Mouse (Mus musculus): ENCODE results near the gene Bbof1.

Bbof1 gene

GRCm38 (mm10) chr12:84400068-84400467 lies 8.8 kb upstream of the Bbof1 start:
- DNase-seq (ENCODE audit: low spot score), result no peak

GRCm38 (mm10) chr12:84400653-84401052 lies 8.2 kb upstream of the Bbof1 start:
- DNase-seq (ENCODE audit: low spot score), result no peak

GRCm38 (mm10) chr12:84402923-84403322 lies 5.9 kb upstream of the Bbof1 start:
- DNase-seq (ENCODE audit: low spot score), result no peak

- DNase-seq (ENCODE audit: low spot score), result no peak
Observed at GRCm38 (mm10) chr12:84404541-84404940, 4.3 kb upstream of the Bbof1 start.

GRCm38 (mm10) chr12:84407259-84407658 lies 1.6 kb upstream of the Bbof1 start:
- DNase-seq (ENCODE audit: low spot score), result no peak

GRCm38 (mm10) chr12:84407874-84408818 lies 725 bp upstream of the Bbof1 start:
- no peak for DNase-seq (ENCODE audit: low spot score)

GRCm38 (mm10) chr12:84416834-84417604 lies 8.1 kb downstream of the Bbof1 start, which contains the start of gene Rnf113a2:
TSS of gene Rnf113a2 (plus strand) at chr12:84417196.
- DNase-seq (ENCODE audit: low spot score), result peak; percentile 57

- DNase-seq (ENCODE audit: low spot score), result no peak
Observed at GRCm38 (mm10) chr12:84417605-84417922, 8.7 kb downstream of the Bbof1 start.

- DNase-seq (ENCODE audit: low spot score), result no peak
Observed at GRCm38 (mm10) chr12:84423990-84424389, 15.1 kb downstream of the Bbof1 start.

- no peak for DNase-seq (ENCODE audit: low spot score)
Observed at GRCm38 (mm10) chr12:84429825-84430224, 21.0 kb downstream of the Bbof1 start.

- no peak for DNase-seq (ENCODE audit: low spot score)
Observed at GRCm38 (mm10) chr12:84438697-84439096, 29.8 kb downstream of the Bbof1 start.

- no peak for DNase-seq (ENCODE audit: low spot score)
Observed at GRCm38 (mm10) chr12:84442526-84442925, 33.7 kb downstream of the Bbof1 start.

- no peak for DNase-seq (ENCODE audit: low spot score)
Observed at GRCm38 (mm10) chr12:84447386-84447785, 38.5 kb downstream of the Bbof1 start.

GRCm38 (mm10) chr12:84448181-84448580 lies 39.3 kb downstream of the Bbof1 start:
- DNase-seq (ENCODE audit: low spot score), result no peak

- DNase-seq (ENCODE audit: low spot score), result no peak
Observed at GRCm38 (mm10) chr12:84449887-84450286, 41.0 kb downstream of the Bbof1 start.

GRCm38 (mm10) chr12:84450351-84450717 lies 41.5 kb downstream of the Bbof1 start:
- peak; percentile 9 for DNase-seq (ENCODE audit: low spot score)

- peak; percentile 77 for DNase-seq (ENCODE audit: low spot score)
Observed at GRCm38 (mm10) chr12:84450718-84451646, 42.1 kb downstream of the Bbof1 start, which contains the start of the genes Aldh6a1 and Lin52. TSS of gene Aldh6a1 (minus strand) at chr12:84451004. TSS of gene Lin52 (plus strand) at chr12:84451422.

GRCm38 (mm10) chr12:84451801-84452200 lies 42.9 kb downstream of the Bbof1 start:
- no peak for DNase-seq (ENCODE audit: low spot score)

GRCm38 (mm10) chr12:84456911-84457310 lies 48.0 kb downstream of the Bbof1 start:
- no peak for DNase-seq (ENCODE audit: low spot score)

- DNase-seq (ENCODE audit: low spot score), result no peak
Observed at GRCm38 (mm10) chr12:84459845-84460244, 51.0 kb downstream of the Bbof1 start.

GRCm38 (mm10) chr12:84461416-84461815 lies 52.5 kb downstream of the Bbof1 start:
- no peak for DNase-seq (ENCODE audit: low spot score)

- no peak for DNase-seq (ENCODE audit: low spot score)
Observed at GRCm38 (mm10) chr12:84462856-84463255, 54.0 kb downstream of the Bbof1 start.

All from ovary, postnatal 10 days (tissue).